Mouse (Mus musculus) bone marrow, adult 2 months (tissue): Measurements from ENCODE around the gene Aak1. TPM values are rescaled to one million over a fixed set of nuclear protein-coding genes. Genes with fewer than 3 reads are reported as not detected.

Source experiments
- H3K27ac ChIP-seq: fragments of 200-500 bp; 2 replicates; pipeline ENCODE4 v1.5.1; 2012; ENCODE audit warnings: low read depth, mild to moderate bottlenecking, control low read depth, inconsistent platforms, low read length; ENCODE audit not compliant: control insufficient read depth, poor library complexity, insufficient read depth
- H3K4me1 ChIP-seq: fragments of 200-500 bp; 2 replicates; pipeline ENCODE4 v1.6.1; 2011; ENCODE audit warnings: low read length; ENCODE audit not compliant: control insufficient read depth, insufficient read depth
- H3K4me3 ChIP-seq: fragments of 200-500 bp; replicated peaks from 2 replicates; pipeline ENCODE3; 2011; ENCODE audit warnings: mild to moderate bottlenecking, low read depth, low read length, control low read depth; ENCODE audit not compliant: control insufficient read depth
- CTCF ChIP-seq: fragments of 200-500 bp; IDR thresholded peaks from 2 replicates; pipeline ENCODE4 v1.5.1; 2011; ENCODE audit warnings: low read length, control low read depth; ENCODE audit not compliant: control insufficient read depth, insufficient read depth
- POLR2A ChIP-seq: fragments of 200-500 bp; IDR thresholded peaks from 2 replicates; pipeline ENCODE4 v1.6.1; 2011; ENCODE audit warnings: low read depth, mild to moderate bottlenecking, control low read depth, low read length, borderline replicate concordance; ENCODE audit not compliant: control insufficient read depth
- WGBS: fragments of 180-500 bp; shearing (Covaris S2); methylation state at CpG from one replicate; pipeline ENCODE4 v1.1.7; 2018; 5-methylcytosine and 5-hydroxymethylcytosine counted together
- polyA plus RNA-seq: library from polyadenylated mRNA; stranded (reverse); fragments of >200 nt; gene quantifications from 2 replicates; pipeline ENCODE4 v1.2.4, GENCODE M21; 2011; ENCODE audit warnings: low replicate concordance; ENCODE audit not compliant: missing spikeins, insufficient read depth, insufficient read length

Aak1 gene
- polyA plus RNA-seq, 1 experiment, result 16.9 TPM

DNA sequence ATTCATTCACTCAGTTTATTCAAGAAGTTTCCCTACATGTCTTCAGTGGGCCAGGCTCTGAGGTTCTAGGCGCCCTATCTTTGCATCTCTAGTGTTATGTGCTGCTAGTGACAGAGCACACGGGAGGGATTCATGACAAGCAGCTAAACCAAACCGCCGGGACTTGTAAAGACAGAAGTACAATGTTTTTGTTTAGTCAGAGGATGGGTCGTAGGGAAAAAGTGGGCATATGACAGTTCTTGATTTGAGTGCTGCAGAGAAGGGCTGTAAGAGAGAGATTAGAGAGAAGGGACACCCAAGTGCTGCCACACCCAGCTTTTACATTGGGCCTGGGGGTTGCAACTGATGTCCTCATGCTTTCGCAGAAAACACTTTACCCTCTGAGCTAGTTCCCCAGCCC, 35.4 kb downstream of the Aak1 start:
- Histone ChIP-seq H3K4me3 (no peak overlapping the region), H3K27ac (no peak overlapping the region), H3K4me1 (no peaks in the 10 kb centered on the region; the same call in 1 of the 2 replicates)
- TF ChIP-seq POLR2A (no peak), CTCF (no peak)
- WGBS, result 63% methylated on average over 6 of the region's 6 CpGs

GRCm38 (mm10) chr6:86885816-86886529, 36.7 kb downstream of the Aak1 start:
- no peak overlapping the region for H3K4me3 ChIP-seq
- WGBS, result 74% methylated on average over 6 of the region's 6 CpGs
- no peak overlapping the region for H3K27ac ChIP-seq
- H3K4me1 ChIP-seq, result no peaks in the 10 kb centered on the region; the same call in 1 of the 2 replicates
- TF ChIP-seq POLR2A (no peak), CTCF (no peak)

DNA sequence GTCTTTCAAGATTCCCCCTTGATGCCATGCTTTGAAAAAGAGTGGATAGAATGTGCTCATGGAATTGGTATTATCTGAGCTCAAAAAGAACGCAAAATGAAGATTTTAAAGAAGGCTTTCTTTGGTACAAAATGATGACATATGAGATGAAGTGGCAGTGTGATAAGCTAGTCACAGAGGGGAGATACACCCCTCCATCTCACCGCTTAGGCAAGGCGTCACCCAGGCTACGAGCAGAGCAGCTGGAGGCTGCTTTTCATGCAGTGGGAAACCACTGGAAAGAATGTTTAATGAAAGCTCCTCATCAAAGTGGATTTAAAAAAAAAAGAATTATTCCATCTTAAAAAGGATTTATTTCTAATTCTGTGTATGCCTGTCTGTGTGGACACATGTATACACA, 37.5 kb downstream of the Aak1 start:
- no peaks in the 10 kb centered on the region; the same call in 1 of the 2 replicates for H3K4me1 ChIP-seq
- 58% methylated on average over 4 of the region's 4 CpGs for WGBS
- no peak overlapping the region for H3K27ac ChIP-seq
- TF ChIP-seq POLR2A (no peak), CTCF (no peak)
- H3K4me3 ChIP-seq, result no peak overlapping the region

- no peak overlapping the region for H3K4me3 ChIP-seq
- TF ChIP-seq POLR2A (no peak), CTCF (no peak)
- H3K4me1 ChIP-seq, result no peaks in the 10 kb centered on the region; the same call in 1 of the 2 replicates
- no peak overlapping the region for H3K27ac ChIP-seq
- WGBS, result 90% methylated on average over 6 of the region's 6 CpGs
Observed at GRCm38 (mm10) chr6:86897520-86897919, 48.2 kb downstream of the Aak1 start.

DNA sequence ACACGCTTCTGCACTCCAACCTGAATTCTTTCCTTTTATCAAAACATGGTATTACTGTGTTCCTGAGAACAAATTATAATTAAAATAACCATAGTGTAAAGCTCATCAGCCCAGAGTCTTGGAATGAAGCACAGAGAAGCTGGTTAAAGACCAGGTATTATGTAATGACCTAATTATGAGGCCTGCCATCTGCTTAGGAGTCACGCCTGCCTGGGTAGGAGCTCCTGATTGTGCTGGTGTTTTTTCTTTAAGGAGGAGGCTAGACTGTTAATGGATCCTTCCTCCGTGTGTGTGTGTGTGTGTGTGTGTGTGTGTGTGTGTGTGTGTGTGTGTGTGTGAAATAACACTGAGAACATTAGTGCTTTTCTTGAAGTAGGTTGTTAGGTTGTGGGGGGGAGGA, 49.7 kb downstream of the Aak1 start:
- no peaks in the 10 kb centered on the region; the same call in 1 of the 2 replicates for H3K4me1 ChIP-seq
- 73% methylated on average over 3 of the region's 3 CpGs for WGBS
- no peak overlapping the region for H3K27ac ChIP-seq
- TF ChIP-seq CTCF, result no peak
- no peak for TF ChIP-seq POLR2A
- H3K4me3 ChIP-seq, result no peak overlapping the region

DNA sequence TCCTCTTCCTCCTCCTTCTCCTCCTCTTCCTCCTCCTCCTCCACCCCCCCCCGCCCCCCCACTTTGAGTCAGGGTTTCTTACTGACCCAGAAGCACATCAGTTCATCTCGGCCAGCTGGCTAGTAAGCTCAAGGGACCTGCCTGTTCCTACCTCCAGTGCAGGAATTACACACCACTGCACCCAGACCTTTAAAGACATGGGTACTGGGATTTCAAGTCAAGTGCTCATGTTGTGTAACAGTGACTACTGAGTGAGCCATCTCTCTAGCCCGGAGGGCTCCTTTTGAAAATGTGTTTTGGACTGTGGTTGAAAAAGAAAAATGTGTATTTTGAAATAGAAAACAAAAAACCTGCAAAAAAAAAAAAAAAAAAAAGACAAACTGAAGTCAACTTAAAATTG, 50.6 kb downstream of the Aak1 start:
- WGBS, result 58% methylated on average over 3 of the region's 3 CpGs
- H3K4me1 ChIP-seq, result no peaks in the 10 kb centered on the region; the same call in 1 of the 2 replicates
- no peak overlapping the region for H3K27ac ChIP-seq
- TF ChIP-seq POLR2A (no peak), CTCF (no peak)
- no peak overlapping the region for H3K4me3 ChIP-seq

DNA sequence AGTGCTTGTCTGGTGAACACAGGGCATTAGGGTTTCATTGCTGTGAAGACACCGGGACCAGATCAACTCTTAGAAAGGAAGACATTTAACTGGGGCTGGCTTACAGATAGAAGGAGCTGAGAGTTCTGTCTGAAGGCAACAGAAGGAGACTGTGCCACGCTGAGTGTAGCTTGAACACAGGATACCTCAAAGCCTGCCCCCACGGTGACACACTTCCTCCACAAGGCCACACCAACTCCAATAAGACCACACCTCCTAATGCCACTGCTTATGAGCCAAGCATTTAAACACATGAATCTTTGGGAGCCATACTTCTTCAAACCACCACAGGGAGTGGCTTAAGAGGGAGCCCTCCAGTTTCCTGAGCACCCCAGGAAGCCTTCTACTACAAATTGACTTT, 51.2 kb downstream of the Aak1 start:
- WGBS, result 41% methylated on average over 3 of the region's 3 CpGs
- Histone ChIP-seq H3K27ac (no peak overlapping the region), H3K4me3 (no peak overlapping the region), H3K4me1 (no peaks in the 10 kb centered on the region; the same call in 1 of the 2 replicates)
- TF ChIP-seq CTCF (no peak), POLR2A (no peak)

GRCm38 (mm10) chr6:86905500-86905899, 56.2 kb downstream of the Aak1 start:
- Histone ChIP-seq H3K4me3 (no peak overlapping the region), H3K27ac (no peak overlapping the region), H3K4me1 (no peaks in the 10 kb centered on the region; the same call in 1 of the 2 replicates)
- TF ChIP-seq CTCF (no peak), POLR2A (no peak)
- 90% methylated on average over 2 of the region's 2 CpGs for WGBS

- TF ChIP-seq POLR2A (no peak), CTCF (no peak)
- no peak overlapping the region for H3K4me3 ChIP-seq
- 56% methylated on average over 2 of the region's 2 CpGs for WGBS
- H3K4me1 ChIP-seq, result no peaks in the 10 kb centered on the region
- H3K27ac ChIP-seq, result no peak overlapping the region
Observed at GRCm38 (mm10) chr6:86907191-86907590, 57.9 kb downstream of the Aak1 start.
